Mouse (Mus musculus) liver, adult 2 months (tissue): ENCODE measurements around the gene Acadvl.

ENCODE experiments used
- CTCF ChIP-seq: fragments of 200-500 bp; IDR thresholded peaks from 2 replicates; pipeline ENCODE4 v1.5.1; 2011; ENCODE audit warnings: low read depth, low read length, control low read depth
- POLR2A ChIP-seq: fragments of 200-500 bp; IDR thresholded peaks from 2 replicates; pipeline ENCODE4 v1.6.1; 2011; ENCODE audit warnings: low read length, control low read depth; ENCODE audit not compliant: insufficient read depth; ENCODE audit errors: extremely low read depth

DNA sequence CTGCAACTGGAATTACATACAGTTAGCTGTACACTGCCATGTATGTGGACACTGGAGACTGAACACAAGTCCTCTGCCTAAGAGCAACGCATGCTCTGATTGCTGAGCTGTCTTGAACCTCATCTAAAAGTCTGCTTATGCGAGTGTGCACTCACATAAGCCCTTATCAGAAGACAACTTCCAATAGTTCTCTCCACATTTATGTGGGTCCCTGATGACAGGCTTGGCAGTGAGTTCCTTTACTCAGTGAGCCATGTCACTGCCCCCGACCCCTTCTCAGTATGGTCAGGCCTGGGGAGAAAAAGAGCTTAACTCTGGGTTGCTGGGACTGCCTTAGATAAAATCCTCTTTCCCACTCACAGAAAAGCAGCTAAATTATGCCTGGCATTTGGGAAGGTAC, 1.5 kb upstream of the Acadvl start, which contains the start of gene Dlg4:
- TF ChIP-seq CTCF: no peak
- TF ChIP-seq POLR2A: no peak
